Mouse (Mus musculus) kidney, postnatal 10 days (tissue): Measurements from ENCODE around the gene Tmem119.
A peak's percentile ranks its signal among the peaks of the same experiment; 100 is the strongest.

Experiments used
- DNase-seq: peaks from one replicate; pipeline ENCODE4 v3.0.0; 2021; ENCODE audit warnings: mixed read lengths

The Tmem119 gene

DNA sequence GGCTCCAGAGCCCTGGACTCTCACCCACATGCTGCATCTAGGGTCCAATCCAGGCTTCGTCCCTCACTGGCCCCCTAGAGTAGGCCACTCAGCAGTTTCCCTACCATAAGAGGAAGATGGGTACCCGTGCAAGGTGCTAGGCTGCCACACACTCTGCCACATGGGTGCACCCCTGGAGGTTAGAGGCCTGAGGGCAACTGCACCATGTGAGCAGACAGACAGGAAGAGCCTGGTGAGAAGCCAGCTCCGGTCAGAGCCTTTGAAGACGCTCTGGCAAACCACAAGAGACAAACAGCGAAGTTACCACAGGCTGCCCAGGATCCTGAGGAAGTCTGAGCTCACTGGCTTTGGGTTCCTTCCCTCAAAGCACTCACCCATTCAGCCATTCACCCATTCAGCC lies 13.3 kb downstream of the Tmem119 start:
- no peak for DNase-seq

DNA sequence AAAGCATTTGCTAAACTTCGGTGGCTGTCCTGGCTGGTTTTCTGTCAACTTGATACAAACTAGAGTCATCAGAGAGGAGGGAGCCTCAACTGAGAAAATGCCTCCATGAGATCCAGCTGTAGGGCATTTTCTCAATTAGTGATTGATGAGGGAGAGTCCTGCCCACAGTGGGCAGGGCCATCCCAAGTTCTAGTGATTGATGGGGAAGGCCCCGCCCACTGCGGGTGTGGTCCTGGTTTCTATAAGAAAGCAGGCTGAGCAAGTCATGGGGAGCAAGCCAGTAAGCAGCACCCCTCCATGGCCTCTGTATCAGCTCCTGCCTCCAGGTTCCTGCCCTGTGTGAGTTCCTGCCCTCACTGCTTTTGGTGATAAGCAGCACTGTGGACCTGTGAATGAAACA lies 16.2 kb downstream of the Tmem119 start:
- peak; percentile 72 for DNase-seq

DNA sequence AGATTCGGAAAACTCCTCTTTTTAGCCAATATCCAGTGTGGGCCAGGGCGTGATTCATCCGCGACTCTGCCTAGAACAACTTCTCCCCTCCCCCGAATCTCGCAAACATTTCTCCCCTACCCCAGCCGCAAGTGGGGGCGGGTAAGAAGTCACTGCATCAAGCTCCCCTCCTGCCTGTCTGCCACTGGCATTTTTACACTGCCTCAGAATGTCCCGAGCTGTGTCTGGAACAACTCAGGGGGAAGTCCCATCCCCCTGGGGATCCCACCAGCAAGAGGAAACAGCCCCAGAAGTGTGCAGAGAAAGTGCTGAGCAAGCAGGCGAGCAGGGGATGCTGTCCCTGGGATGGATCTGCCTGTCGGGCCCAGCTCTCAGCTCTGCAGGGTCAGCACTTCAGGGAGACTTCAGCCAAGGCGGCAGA lies 16.7 kb downstream of the Tmem119 start:
- peak; percentile 80 for DNase-seq

DNA sequence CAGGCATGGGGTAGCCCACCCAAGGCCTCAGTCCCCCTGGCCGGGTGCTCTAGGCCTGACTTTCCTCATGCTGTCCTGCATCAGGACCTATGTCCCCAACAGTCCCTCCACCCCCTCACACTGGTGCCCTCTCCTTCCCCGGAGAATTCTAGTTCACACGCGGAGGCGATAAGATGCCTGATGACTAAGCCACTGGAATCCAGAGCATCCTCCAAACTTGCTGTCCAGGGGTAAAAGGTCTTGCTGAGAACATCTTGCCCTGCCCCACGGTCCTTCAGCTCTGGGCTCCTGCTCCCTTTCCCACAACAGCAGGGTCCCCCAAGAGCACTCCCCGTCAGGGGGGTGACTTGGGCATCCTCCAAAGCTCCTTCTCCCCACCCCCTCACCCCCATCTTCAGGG lies 17.7 kb downstream of the Tmem119 start:
- peak; percentile 48 for DNase-seq

DNA sequence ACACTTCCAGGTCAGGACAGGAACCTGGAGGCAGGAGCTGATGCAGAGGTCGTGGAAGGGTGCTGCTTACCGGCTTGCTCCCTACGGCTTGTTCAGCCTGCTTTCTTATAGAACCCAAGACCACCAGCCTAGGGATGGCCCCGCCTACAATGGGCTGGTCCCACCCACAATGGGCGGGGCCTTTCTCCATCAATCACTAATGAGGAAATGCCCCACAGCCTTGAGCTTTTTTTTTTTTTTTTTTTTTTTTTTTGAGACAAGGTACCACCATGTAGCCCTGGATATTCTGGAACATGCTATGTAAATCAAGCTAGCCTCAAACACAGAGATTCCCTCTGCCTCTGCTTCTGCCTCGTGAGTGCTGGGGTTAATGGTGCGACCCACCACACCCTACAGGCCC lies 18.4 kb downstream of the Tmem119 start:
- no peak for DNase-seq

DNA sequence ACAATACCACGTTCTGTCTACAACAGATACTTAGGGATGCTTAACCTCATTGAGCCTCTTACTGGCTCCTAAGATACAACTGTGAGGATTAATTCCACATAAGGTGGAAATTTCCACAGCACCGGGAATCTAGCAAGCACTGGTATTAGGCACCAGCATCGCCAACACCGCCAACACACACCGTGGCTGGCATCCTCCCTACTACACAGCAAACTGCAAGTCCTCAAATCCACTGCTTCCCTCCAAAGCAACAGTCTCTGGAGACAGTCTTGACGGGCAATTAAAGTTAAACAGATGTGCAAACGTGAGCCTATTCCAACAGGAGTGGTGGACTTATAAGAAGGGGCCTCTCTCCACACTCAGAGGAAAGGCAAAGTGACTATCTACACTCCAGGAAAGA lies 19.1 kb downstream of the Tmem119 start:
- peak; percentile 19 for DNase-seq

DNA sequence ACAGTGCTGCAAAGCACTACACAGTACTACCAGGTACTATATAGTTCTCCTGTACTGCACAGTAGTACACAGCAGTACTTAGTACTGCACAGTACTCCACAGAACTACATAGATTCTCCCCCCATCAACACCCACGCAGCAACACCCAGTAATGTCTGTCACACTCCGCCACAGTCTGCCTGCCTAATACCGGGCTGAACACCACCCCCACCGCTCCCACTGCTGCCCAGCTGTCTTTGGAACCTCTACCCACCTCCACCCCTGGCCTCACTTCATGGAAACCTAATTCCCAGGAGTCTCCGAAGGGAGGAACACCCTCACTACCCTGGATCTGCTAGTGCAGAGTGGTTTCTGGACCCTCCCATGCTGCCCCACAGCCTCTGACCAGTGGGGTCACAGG lies 19.6 kb downstream of the Tmem119 start:
- DNase-seq = no peak

DNA sequence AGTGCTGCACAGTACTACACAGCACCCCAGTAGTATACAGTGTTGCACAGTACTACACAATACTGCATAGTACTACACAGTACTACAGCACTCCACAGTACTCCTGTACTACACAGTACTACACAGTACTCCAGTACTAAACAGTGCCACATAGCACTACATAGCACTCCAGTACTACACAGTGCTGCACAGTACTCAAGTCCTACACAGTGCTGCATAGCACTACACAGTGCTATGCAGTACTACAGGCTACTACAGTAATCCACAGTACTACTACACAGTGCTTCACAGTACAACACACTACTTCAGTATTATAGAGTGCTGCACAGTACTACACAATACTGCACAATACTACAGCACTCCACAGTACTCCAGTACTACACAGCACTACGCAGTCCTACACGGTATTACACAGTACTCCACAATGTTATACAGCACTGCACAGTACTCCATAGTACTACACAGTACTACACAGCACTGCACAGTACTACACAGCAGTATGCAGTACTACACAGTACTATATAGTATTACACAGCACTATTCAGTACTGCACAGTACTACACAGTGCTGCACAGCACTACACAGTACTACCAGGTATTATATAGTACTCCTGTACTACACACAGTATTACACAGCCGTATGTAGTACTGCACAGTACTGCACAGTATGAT lies 20.1 kb downstream of the Tmem119 start:
- no peak for DNase-seq

DNA sequence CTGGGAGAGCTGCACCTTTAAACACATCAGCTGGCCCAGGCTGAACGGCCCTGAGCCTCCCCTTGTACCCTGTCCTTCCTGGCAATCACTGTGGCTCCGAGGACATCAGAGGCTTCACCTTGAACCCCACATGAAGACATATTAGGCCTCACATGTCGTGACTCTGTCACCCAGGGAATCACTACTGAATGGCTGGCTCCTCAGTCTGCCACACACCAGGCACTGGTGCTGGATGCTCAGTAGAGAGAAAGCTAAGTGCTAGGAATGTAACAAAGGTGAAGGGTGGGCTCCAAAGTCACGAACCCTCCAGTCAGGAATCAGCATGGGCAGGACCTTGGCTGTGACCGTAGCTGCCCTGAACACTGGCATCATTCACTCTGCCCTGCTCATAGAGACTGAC lies 20.7 kb downstream of the Tmem119 start:
- no peak for DNase-seq

DNA sequence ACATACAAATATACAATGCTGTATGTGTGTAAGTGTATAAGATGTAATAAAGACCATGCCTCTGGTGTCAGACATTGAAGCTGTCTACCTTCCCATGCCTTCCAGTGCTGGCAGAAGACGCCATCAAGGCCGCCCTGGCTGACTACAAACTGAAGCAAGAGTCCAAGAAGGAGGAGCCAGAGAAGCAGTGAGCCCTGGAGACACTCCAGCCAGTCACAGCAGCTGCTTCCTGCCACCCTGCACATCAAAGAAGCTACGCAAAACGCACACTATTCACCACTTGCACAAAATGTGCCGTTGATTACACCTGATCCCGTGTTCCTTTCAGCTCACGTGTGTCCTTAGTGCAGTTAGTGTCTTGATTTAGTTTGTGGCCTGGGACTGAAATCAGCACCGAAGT lies 22.6 kb downstream of the Tmem119 start:
- peak; percentile 62 for DNase-seq

DNA sequence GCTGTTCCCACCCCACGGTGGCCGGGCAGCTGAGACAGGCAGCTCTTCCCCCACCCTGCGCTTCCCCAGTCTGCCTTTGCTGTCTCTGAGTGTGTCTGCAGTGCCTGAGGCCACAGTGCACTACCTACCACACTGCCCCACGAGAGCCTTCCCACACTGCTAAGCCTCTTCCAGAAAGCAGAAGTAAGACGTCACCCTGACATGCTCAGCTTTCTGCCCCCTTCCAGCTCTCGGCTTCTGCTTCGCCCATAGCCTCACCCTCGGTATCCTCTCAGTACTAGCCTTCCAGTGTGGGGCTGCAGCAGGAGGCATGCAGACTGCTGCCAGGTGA lies 23.5 kb downstream of the Tmem119 start:
- no peak for DNase-seq

DNA sequence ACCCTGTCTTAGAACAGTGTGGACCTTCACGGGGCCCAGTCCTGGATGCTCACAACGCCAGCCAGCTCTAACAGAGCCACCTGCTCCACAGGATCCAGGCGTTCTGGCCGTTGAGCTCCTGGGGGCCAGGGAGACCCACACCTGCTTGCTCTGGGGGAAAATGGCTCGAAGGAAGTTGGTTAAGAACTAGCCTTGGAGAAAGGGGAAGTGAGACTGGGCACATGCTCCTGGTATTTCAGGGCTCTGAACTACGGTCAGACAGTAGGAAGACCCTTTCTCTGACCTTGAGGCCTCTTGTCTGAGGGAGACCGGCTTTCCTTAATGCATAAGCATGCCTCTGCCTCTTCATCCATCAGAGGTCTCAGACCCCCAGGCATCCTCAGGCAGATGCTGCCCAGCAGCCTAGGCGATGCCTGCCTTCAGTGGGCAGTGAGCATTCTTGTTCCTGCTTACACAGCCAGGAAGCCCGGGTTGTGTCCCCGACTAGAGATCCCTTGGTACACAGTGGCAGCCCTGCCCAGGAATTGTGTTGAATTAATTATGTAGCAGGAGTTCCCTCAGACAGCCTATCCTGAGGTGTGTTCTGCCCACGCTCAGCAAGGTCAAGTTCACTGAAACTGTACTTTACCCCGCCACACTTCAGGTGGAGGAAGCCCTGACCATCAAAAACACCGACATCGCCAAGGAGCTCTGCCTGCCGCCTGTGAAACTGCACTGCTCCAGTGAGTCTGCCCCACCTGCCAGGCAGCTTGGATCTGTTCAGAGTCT lies 24.0 kb downstream of the Tmem119 start:
- peak; percentile 21 for DNase-seq

DNA sequence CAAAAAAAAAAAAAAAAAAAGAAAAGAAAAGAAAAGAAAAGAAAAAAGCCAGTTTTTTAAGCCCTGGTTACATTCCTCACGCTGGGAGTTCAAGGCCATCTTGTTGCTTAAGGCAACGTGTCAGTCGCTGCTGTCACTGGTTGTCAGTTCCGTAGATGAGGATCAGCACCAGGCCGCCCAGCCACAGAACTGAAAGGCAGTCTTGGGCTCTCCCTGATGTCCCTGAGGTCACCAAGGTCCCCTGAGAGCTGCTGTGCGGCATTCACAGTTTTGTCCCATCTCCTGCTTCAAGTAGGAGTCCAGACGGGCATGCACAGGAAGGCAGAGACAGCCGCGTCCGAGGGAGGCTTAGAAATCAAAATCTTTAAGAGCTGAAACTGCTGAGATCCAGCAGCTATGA lies 24.7 kb downstream of the Tmem119 start:
- DNase-seq = no peak

DNA sequence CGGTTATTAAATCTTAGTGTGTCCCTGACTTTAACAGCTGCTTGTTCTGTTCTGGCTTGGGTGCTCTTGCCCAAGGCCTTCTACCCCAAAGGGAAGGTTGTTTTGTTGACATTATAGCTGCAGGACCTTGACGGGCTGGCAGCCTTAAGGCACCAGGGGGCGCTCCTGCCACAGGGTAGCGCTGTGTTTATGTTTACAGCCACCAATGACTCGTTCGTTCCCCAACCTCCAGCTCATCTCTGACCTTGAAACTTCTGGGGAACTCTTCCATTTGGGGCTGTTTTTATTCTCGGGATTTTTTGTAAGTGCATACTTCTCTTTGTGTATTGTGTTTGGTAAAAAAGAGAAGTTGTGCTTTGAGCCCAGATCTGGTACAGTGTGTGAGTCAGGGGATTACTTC lies 26.7 kb downstream of the Tmem119 start:
- DNase-seq = peak; percentile 95

DNA sequence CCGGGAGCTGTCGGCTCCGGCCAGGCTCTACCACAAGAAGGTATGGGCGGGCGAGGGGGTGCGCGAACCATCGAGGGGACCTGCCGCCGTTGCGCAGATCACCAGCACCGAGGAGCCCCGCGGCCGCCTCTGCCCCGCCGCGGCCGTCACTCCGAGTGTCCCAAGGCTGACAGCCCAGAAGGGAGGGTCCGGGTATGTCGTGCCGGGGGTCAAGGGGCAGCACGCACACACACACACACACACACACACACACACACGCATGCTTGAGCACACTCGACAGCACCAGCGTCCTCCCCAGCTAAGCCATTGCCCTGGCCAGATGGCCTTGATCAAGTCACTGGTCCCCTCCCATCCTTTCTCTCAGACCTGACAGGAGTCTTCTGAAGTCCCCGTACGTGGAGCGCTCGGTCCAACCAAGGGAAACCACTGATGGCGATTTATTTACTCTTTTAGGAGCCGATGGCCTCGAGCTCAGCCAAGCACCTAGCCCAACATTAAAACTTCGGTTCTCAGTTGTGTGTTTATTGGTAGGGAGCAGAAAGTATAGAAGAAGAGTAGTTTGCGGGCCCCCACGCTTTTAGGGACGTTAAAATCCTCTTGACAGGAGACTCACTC lies 27.3 kb downstream of the Tmem119 start:
- no peak for DNase-seq

DNA sequence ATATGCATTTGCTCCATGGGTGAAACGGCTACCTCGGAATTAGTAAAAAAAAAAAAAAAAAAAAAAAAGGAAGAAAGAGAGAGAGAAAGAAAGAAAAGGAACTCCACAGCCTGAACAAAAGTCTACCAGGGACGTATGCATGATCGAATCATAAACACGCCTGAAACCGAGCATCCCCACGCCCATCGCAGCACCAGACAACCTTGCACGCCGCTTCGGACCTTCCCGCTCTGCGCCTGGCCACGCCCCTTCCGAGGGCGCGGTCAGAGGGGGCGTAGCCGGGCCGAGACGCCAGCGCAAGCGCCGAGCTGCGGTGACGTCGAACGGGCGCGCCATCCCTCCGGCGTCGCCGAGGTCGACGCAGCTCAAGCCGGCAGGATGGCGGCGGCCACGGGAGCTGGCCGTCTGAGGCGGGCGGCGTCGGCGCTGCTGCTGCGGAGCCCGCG lies 27.8 kb downstream of the Tmem119 start, which contains the start of the genes Sart3 and Iscu:
Gene Sart3, minus strand, starts transcription at position 61 of the 446 bp plus-strand sequence.
Gene Iscu, plus strand, starts transcription at position 299 of the 446 bp plus-strand sequence.
- DNase-seq = peak; percentile 98

DNA sequence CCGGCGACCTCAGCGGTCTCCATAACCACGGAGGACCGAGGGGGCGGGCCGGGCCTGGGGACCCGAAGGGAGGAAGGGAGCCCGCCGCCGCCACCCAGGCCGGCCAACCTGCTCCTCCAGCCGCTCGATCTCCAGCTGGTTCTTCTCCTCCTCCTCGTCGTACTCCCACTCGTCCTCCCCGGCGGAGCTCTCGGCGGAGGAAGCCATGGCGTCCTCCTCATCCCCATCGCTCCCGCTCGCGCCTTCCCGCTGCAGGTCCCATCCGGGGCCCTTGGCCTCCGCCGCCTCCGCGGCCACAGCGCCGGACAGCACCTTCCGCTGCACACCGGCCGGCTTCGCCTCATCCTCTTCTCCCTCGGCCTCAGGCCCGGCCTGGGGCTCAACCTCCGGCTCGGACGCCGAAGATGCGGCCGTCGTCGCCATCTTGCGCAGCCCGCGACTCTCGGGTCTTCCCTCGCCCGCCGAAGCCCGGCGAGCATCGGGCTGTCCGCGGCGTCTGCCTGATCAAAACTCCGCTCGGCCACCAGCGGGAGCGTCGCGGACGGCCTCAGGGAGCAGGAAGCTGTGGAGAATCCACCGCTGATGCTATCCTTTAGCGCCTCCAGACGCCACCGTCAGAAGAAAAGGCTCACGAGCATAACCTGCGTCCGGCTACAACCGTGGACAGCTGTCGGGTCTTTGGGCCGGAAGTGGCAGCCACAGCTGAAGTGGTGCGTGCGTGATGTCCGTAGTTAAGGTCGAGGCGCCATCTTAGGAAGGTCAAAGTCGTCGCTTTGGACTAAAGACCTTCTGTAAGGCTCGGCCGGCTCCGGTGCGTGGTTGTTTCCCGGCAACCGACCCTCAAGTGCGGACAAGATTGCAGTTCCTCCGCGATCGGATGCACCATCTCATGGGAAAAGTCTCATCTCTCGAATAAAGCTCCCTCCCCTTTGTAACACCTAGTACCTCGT lies 28.8 kb downstream of the Tmem119 start:
- DNase-seq = peak; percentile 91

DNA sequence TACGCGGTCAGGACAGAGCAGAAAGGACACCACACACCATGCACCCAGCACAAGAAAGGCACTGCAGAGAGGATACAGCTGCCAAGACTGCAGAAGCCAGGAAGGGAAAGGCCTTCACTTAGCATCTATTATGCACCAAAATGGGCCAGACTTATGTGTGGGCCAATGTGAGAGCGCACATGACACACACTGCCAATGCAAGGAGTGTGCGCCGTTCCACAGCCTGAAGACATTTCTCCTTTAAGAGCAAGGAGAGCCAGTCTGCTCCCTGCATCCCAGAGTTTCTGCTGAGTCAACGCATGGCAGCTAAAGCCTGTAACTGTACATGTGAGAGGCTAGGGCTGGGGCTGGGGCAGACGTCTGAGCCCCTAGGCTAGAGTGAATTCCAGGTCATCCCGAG lies 31.5 kb downstream of the Tmem119 start:
- no peak for DNase-seq

DNA sequence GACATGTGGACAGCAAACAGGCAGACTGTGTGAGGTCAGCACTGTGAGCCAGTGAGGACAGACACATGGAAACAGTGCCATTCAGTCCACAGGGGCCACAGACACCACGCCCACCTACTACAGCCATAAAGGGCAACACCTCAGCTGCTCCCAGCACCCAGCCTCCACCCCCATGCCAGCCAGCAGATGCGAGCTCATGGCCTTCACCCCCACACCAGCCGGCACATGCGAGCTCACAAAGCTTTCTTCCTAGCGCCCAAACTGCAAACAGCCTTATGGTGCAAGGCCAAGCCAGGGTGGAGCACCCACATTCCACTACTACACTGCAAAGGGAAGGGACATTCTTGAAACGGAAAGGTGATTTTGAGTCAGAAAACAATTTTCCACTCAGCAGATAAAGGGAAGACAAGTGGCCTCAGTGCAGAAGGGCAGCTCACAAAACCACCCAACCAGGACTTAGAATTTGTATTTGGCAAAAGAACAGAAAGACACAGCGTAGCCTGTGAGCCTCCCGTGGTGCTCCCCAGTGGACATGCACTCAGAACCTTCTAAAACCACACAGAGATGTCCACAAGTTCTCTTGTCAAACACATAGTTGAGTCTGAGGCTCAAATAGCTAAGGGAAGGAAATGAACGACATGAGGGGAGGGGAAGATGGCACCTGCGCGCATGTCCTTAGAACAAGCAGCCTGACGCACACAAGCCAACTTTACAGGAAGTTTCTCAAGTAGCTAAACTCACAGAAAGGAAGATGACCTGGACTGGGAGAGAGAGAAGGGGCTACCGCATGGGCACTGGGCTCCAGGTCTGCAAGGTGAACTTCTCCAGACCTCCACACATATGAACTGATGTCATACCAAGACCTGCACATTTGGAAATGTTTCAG lies 34.4 kb downstream of the Tmem119 start:
- no peak for DNase-seq

DNA sequence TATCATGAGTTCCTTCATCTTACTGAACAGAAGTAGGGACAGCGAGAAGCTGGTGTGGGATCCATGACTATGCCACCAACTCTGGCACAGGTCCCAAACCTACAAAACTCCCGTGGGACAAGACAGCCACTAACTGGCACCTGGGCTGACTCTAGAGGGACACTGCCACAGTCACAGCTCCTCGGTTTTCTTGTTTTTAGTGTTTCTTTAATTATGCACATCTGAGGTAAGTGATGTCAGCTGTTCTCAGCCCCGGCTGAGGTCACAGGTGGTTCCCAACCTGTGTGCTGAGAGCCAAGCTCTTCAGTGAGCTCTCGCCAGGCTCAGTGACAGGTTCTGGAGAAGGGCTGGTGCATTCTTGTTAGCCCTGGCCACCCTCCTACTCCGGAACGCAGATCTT lies 35.9 kb downstream of the Tmem119 start:
- no peak for DNase-seq

DNA sequence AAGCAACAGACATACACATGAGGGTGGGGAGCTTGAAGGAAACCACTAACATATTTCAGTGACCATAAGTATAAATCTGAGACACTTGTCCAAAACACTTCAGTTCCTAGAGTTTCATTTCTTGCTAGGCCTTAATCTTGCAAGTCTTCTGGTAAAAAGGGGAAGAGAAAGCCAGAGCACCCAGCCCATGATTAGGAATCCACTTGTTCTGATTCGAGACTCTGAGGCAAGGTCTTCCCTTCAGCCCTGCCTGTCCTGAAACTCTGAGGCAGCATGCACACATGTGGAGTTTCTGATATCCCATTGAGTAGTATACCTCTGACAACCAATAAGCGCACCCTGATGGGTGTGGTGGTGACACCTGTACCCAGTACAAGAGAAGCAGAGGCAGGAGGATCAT lies 38.7 kb downstream of the Tmem119 start:
- no peak for DNase-seq
